Mouse (Mus musculus): Measurements from ENCODE around the gene Praf2.

Gene Praf2

DNA sequence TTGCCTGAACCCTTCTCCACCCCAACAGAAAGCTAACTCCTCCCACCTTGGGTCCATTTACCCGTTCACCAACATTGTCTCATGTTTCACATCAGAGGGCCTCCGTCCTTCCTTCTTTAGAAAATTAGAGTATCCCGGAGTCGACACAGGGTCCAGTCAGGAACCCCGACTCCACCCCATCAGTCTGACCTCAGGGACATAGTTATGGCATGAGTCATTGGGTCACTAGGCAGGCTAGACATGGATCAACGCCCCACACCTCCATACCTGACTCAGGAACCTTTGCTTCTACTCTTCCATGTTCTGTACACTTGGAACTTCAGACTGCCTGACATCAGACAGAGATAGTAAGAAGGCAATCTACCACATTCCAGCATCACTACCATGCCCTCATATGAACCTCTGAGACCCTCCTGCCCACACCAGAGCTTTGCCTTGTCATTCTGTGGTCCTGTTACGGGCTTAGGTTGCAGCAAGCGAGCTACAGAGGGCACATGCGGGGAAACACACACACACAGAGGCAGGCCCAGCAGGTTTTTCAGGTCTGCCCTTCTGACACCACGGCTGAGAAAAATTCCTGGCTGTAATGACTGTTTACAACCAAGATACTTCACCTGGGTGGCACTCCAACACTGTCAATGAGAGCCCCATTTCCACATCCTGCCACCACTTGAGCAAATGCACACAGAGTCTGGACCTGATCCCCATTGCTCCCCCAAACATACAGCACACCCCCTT is 12.0 kb downstream of the Praf2 start:
- no peak for DNase-seq

DNA sequence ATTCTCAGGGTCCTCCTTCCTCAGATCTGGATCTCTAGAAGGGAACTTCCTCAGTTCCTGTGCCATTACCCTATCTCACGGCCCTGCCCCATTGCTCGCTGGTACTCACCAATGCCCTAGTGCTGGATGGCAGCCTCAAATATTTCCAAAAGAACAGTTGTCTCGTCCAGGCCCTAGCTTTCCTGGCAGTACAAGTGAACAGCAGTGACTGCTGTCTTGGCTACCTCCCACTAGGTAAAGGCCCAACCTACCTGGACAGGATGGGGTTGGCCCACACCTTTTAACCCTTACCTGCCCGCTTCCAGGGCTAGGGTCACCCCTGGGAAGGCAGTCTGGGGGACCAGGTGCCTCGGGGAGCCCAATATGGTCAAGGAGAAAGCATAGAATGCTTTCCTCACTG is 12.9 kb downstream of the Praf2 start:
- DNase-seq = no peak

DNA sequence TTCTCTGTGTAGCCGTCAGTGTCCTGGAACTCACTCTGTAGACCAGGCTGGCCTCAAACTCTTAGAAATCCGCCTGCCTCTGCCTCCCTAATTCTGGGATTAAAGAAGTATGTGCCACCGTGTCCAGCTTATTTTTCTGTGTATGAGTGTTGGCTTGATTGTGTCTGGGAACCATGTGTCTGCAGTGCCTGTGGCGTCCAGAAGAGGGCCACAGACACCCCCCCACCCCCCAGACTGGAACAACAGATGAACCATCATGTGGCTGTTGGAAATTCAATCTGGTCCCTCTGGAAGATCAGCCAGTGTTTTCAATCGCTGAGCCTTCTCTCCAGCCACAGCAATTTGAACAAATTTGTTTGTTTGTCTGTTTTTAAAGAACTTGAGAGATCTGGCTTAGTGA is 15.2 kb downstream of the Praf2 start:
- DNase-seq = no peak

DNA sequence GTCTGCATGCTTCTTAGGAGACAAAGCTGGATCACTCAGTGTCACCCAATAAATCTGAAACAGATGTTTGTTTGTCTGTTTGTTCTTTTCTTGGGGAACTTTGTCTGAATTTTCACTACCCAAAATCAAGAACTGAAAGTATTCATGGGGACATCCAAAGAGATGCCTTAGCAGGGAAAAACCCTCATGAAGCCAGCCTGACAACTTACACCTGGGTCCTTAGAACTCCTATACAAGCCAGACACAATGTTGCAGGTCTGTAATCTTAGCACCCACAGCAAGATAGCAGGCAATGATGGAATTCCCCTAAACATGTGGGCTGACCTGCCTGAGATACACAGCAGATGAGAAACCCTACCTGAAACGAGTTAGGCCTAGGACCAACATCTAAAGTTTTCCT is 16.7 kb downstream of the Praf2 start:
- no peak for DNase-seq

DNA sequence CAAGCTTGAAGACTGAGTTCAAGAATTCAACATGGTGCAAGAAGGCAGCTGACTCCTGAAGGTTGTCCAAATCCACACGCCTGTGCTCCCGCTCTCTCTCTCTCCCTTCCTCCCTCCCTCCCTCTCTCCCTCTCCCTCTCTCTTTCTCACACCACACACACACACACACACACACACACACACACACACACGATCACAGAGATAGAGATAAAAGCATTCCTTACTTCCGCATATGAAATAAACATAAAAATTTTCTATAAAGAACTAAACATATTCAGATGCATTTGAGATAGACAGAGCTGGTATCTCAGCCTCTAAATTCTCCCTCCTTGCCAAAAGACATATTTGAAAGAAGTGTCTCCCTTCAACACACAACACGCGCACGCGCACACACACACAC is 17.2 kb downstream of the Praf2 start:
- no peak for DNase-seq

DNA sequence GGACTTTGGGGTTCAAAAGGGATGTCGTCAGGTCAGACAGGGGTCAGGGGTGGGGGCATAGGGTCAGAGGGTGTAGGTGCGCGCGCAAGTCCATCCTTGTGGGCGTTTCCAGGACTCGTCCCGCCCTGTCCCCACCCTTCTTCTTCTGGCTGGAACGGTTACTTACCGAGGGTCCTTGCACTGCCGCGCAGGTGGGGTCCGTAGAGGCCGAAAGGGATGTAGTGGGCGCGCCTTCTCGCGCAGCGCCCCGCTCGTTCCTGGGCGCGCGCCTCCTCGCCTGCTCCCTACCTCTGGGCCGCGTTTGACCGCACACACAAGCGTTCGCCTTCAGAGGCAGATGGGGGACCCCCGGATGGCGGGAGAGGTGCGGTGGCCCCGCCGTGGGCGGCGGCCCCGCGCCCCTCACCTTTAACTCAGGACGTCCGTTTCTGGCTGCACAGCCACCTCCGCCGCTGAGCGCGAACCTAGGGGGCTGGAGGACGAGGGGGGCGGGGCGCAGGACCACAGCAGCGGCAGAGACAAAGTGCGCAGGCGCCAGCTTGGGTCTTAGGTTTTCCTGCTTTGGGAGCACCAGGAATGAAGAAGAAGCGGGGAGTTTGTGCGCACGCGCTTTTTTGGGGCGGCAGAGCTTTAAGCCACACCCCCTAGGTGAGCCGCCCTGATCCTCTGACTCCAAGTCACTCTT is 22.3 kb downstream of the Praf2 start, which contains the start of gene Ccdc120:
Ccdc120 (minus strand) TSS at position 474 of the 685 bp plus-strand sequence.
- peak; percentile 86 to 93 for DNase-seq

DNA sequence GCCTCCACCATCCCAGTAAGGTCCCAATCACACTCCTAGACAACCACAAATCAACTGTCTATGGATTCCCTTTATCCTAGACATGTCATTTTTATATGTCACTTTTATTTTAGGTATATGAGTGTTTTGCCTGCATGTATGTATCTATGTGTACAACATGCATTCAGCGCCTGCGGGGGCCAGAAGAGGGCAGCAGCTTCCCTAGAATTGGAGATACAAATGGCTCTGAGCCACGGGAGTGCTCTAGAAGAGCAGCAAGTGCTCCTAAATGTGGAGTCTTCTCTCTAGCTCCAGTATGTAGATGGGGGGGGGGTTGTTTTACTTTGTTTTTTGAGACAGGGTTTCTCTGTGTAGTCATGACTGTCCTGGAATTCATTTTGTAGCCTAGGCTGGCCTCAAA is 25.4 kb downstream of the Praf2 start:
- DNase-seq = peak in 1 of 2 experiments; percentile 59

DNA sequence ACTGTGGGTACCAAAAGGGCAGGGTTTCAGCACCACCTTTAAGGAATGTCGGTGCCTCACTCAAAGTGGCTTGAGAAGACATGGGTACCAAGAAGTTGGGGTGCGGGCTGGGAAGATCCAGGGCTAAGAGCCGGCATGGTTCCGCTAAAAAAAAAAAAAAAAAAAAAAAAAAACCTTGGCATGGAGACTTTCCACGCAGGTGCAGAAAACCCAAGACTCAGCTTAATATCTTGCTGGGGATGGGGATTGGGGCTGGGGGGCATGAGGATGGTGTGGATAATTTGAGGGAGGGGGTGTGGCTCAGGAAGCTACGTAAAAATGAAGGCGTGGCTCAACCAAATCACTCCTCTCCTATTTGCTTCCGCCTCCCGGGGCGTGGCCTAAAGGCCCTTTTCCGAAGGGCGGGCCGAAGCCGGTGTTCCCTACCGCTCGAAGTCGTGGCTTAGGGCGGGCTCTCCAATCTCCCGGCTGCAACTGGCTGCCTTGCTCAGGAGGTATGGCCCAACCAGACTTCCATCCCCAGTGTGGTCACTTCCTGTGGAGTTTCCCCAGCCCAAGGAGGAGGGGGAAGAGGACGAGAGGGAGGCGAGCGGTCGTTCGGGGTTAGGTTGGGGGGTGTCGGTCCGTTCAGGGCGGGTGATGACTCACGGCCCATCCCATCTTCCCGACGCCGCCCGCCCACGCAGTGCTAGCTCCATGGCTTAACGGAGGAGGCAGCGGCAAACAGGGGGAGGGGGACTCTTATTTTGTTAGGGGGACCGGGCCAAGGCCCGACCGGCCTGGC is 34.1 kb downstream of the Praf2 start, which contains the start of gene Tfe3:
Tfe3 (plus strand) TSS at position 424 of the 784 bp plus-strand sequence.
- peak; percentile 92 to 96 for DNase-seq

DNA sequence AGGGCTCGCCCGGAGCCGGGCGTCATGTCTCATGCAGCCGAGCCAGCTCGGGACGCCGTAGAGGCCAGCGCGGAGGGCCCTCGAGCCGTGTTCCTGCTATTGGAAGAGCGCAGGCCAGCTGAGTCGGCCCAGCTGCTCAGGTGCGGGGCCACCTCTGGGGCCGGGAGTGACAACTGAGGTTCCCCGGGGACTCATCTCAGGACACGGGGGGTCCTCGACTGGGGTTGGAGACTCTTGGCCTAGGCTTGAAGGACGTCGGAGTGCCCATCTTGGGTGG is 34.6 kb downstream of the Praf2 start:
- DNase-seq = no peak

DNA sequence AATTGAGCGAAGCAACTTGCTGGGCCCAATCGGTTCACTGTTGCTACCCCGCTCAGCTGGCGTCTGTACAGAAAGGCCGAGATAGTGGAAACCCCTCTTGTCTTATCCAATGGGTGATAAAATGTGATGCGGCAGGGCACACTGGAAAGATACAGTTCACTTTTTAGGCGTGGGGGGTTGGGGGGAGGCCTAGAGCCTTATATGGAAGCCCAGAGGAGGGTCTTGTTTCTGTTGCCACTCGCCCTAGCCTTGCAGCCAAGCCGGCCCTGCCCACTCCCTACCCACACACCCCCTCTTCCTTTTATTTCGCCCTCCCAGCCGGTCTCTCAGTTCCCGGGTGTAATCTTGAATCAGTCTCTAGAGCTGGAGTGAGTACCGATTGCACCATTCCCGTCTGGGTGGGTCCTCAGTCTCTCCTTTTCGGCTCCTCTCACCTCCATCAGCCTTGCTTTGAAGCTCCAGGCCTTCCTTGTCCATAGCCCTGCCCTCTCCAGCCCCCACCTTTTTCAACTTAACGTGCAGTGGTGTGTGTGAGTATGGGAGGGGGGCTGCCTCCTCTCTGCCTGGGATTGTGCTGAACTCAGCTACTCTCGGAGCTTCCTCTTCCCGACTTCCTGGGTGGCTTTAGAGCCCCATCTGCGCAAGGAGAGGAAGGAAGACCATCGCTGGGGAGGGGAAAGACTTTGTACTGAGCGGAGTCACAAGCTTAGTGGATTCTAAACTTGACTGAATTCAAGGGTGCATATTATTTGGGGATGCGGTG is 35.6 kb downstream of the Praf2 start:
- DNase-seq = peak; percentile 14 to 26

DNA sequence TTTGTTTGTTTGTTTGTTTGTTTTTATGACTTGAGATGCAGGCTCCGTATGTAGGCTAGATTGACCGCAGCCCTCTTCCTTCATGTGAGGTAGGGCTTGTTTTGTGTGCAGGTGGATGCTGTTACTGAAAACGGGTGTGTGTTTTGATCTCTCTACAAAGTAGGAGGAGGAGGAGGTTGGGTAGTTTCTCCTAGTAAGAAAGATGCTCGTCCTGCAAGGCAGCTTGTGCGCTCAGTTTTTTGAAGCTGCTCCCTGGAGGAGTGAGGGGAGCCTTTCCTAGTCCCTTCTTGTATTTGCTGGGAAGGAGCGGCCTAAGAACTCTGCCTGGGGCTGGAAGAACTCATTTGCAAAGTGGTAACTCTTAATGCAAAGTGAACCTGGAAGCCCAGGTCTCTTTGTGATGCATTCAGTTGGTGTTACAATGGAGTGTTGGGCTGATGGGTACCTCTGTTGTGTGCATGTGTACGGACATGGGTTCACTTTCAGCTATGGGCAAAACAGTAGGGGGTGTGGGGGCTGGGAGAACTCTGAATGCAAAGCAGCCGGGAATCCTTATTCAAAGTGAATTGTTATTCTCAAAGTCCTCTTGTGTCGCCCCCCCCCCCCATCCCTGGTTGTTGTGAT is 36.5 kb downstream of the Praf2 start:
- DNase-seq = peak in 1 of 2 experiments; percentile 17

DNA sequence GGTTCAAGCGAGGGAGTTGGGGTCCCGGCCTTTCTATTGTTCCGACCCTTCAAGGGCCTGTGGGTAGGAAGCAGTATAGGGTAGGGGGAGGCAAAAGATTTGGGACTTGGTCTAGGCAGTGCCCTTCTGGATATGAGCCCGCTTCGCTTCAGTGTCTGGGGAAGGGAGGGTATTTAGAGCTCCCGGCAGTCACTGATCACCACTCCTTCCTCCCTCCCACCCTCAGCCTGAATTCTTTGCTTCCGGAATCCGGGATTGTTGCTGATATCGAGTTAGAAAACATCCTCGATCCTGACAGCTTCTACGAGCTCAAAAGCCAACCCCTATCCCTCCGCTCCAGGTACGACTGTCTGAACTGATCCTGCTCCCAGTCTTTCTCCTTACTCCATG is 37.0 kb downstream of the Praf2 start:
- peak in 1 of 2 experiments; percentile 11 for DNase-seq

DNA sequence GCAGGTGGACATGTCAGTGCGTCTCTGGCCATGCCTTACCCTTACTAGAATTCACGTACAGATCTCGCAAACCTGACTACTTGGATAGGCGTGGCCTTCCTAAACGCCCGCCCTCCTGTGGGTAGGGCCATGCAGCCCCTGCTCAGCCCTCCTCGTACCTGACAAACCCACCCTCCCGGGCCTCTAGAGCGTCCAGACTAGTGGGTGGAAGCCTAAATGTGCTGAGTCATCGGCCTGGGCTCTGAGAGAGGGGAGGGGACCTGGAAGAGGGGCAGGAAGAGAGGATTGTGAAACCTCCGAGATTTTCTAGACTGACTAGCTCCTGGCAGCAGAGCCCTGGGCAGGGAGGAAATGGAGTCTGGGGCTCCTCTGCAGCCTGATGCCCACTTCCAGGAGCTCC is 37.5 kb downstream of the Praf2 start:
- DNase-seq = peak; percentile 18 to 28

DNA sequence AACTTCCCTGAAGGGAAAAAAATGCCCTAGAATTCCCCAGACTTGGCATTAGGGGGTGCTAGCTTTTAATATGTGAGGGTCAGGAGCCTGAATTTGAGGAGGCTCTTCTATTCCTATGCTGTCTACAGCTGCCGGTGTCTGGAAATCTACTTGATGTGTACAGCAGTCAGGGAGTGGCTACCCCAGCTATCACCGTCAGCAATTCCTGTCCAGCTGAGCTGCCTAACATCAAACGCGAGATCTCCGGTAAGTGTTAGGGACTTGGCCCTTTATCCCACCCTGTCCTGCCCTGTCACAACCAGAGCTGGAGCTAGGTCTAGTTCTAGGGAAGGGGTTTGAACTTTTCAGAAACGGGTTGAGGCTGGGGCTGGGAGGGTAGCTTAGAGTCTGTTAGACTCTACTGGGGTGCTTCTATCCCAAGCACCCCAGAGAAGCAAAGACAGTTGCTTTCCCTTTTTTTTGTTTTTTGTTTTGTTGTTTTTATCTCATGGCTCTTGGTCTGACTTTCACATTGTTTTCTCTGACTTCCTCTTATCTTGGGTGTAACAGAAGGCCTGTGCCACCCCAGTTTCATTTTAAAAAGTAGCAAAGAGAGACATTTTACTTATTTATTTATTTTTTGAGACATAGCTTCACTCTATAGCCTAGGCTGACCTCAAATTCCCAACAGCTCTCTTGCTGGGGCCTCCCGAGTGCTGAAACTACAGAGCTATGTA is 41.2 kb downstream of the Praf2 start:
- no peak for DNase-seq

DNA sequence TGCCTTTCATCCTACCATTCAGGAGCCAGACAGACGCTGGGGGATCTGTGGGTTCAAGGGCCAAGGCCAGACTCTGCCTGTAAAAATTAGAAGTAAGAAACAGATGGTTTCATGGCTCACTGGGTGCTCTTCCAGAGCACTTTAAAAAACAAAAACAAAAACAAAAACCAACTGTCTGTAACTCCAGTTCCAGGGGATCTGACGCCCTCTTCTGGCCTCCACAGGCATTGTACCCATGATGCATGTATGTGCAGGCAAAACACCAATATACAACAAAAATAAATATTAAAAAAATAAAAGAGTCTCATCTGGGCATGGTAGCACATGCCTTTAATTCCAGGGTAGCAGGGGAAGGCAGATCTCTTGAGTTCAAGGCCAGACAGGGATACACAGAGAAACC is 44.5 kb downstream of the Praf2 start:
- peak; percentile 26 to 44 for DNase-seq

DNA sequence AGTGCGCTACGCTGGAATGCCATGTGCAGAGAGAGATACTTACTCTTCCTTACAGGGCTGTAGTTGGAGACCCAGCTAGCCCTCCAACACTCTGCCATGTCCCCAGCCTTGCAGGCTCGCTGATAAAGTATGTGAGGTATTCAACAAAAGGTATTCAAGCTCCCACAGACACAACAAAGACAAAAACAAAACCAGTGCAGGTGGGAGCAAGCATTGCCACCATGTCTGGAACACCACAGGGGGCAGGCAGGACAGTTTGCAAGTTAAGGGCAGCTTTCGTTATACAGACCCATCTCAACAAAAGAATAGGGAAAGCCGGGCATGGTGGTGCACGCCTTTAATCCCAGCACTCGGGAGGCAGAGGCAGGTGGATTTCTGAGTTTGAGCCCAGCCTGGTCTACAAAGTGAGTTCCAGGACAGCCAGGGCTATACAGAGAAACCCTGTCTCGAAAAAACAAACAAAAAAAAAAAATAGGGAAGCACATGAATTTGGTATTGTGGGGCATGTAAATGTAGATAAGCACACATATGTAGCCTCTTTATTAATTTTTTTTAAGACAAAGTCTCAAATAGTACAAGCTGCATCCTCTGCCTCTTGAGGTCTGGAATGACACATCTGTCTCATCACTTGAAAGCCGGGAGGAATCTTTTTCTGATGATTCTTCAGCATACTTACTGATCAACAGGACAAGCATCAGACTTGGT is 47.4 kb downstream of the Praf2 start:
- DNase-seq = no peak

DNA sequence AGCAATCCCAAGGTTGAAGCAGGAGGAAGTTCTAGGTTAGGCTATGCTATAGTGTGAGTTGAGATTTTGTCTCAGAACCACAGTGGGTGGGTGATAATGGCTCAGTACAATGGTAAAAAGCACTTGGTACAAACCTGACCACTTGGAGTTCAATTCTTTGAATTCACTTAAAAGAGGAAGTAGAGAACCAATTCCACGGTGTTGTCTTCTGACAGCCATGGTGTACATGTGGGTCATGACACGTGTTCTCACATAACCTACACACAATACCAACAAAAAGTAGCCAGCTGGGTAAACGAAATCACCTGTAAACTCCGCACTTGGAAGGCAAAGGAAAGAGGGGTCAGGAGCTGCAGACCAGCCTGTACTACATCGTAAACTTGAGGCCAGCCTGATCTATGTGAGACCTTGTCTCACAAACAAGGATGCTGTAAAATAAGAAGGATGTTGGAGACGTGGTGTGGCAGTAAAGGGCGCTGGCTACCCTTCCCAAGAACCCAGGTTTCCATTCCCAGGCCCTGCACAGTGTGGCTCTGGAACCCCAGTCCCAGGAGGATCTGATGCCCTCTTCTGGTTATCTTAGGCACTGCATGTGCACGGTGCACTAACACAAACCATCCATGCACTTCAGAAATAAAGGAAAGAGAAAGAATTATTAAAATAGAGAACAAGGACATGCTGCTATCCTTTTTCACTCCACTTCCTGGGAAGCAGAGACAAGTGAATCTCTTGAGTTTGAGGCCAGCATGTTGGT is 48.3 kb downstream of the Praf2 start:
- peak; percentile 76 to 81 for DNase-seq

DNA sequence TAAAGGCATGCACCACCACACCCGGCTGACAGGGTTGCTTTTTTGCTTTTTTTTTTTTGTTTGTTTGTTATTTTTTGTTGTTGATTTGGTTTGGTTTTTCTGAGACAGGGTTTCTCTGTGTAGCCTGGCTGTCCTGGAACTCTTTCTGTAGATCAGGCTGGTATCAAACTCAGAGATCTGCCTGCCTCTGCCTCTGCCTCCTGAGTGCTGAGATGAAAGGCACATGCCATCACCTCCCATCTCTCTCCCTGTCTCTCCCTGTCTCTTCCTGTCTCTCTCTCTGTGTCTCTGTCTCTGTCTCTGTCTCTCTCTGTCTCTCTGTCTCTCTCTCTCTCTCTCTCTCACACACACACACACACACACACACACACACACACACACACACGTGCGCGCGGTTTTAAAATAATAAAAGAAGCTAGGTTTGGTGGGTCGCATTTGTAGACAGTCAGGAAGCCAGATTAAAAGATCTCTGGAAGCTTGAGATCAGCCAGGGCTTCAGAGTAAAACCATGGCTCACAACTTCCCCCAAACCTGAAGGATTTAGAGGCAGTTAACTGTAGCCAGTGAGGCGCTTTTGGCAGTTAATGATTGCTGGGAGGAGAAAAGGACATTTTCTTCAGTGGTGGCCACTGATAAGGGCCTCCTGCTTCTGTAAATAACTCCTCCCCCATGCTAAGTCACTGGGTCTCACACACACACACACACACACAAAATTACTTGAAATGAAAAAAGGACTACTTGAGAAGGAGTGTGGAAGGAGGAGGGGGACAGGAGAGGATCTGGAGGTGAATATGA is 50.4 kb downstream of the Praf2 start:
- DNase-seq = no peak

DNA sequence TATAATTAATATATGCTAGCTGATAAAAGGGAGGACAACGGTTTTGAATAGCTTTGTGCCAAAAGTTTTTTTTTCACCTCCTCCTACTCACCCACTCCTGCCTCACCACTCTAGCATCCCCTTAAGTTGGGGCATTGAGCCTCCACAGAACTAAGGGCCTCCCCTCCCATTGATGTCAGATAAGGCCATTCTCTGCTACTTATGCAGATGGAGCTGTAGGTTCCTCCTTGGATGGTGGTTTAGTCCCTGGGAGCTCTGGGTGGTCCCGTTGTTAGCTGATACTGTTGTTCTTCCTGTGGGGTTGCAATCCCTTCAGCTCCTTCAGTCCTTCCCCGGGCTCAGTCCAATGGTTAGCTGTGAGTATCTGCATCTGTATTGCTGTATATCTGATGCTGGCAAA is 51.1 kb downstream of the Praf2 start:
- DNase-seq = no peak

Data from cerebellum, postnatal 10 days (tissue).